Mouse (Mus musculus): ENCODE data around the gene Mtss1l. TPM values are rescaled to one million over a fixed set of nuclear protein-coding genes. Genes with fewer than 3 reads are reported as not detected.
"Not testable (repeated sequence)": the region's sequence is repeated elsewhere in the genome, so short reads cannot be mapped to it uniquely, and the experiment has no call there.

Gene Mtss1l
- polyA plus RNA-seq, 1 experiment from 2014 or later: 39.9 TPM

- no peak for TF ChIP-seq CTCF (IDR thresholded peaks at IDR 0.05; ENCODE audit: low read depth)
- no peak overlapping the region for H3K27ac ChIP-seq (ENCODE audit: low read depth)
- no peak overlapping the region for H3K4me3 ChIP-seq (ENCODE audit: low read depth, low read length)
- H3K9me3 ChIP-seq (ENCODE audit: low read depth, low read length): no peaks in the 10 kb centered on the region
- no peak overlapping the region for H3K4me2 ChIP-seq
- ATAC-seq (ENCODE audit: insufficient read depth) (no peak), DNase-seq (peak; percentile 39)
- no peak overlapping the region for H3K9ac ChIP-seq
- 65% methylated on average over 3 of the region's 3 CpGs for WGBS
- no peaks in the 10 kb centered on the region for H3K4me1 ChIP-seq (ENCODE audit: insufficient read depth)
- H3K27me3 ChIP-seq (ENCODE audit: insufficient read depth, low read length): no peaks in the 10 kb centered on the region
- H3K36me3 ChIP-seq (ENCODE audit: insufficient read depth): no peaks in the 10 kb centered on the region
Observed at GRCm38 (mm10) chr8:110775721-110776120, 54.4 kb downstream of the Mtss1l start.

GRCm38 (mm10) chr8:110776335-110776734 lies 55.1 kb downstream of the Mtss1l start:
- no peak for ATAC-seq (ENCODE audit: insufficient read depth)
- Histone ChIP-seq H3K27ac (ENCODE audit: low read depth) (no peak overlapping the region), H3K9ac (no peak overlapping the region), H3K4me1 (ENCODE audit: insufficient read depth) (no peaks in the 10 kb centered on the region), H3K9me3 (ENCODE audit: low read depth, low read length) (no peaks in the 10 kb centered on the region), H3K4me2 (no peak overlapping the region), H3K4me3 (ENCODE audit: low read depth, low read length) (no peak overlapping the region), H3K36me3 (ENCODE audit: insufficient read depth) (no peaks in the 10 kb centered on the region), H3K27me3 (ENCODE audit: insufficient read depth, low read length) (no peaks in the 10 kb centered on the region)
- WGBS: 96% methylated on average over 3 of the region's 3 CpGs
- peak; percentile 24 for TF ChIP-seq CTCF (IDR thresholded peaks at IDR 0.05; ENCODE audit: low read depth)
- no peak for DNase-seq

- TF ChIP-seq CTCF (IDR thresholded peaks at IDR 0.05; ENCODE audit: low read depth): no peak
- Histone ChIP-seq H3K4me2 (no peak overlapping the region), H3K27me3 (ENCODE audit: insufficient read depth, low read length) (no peaks in the 10 kb centered on the region), H3K36me3 (ENCODE audit: insufficient read depth) (no peaks in the 10 kb centered on the region), H3K27ac (ENCODE audit: low read depth) (no peak overlapping the region), H3K9ac (no peak overlapping the region), H3K4me3 (ENCODE audit: low read depth, low read length) (no peak overlapping the region), H3K4me1 (ENCODE audit: insufficient read depth) (no peaks in the 10 kb centered on the region), H3K9me3 (ENCODE audit: low read depth, low read length) (no peaks in the 10 kb centered on the region)
- WGBS: 69% methylated on average over 13 of the region's 13 CpGs
- no peak for ATAC-seq (ENCODE audit: insufficient read depth)
- DNase-seq: peak; percentile 49
Observed at GRCm38 (mm10) chr8:110779924-110780718, 58.8 kb downstream of the Mtss1l start.

GRCm38 (mm10) chr8:110785366-110785765 lies 64.1 kb downstream of the Mtss1l start:
- ATAC-seq (ENCODE audit: insufficient read depth) (no peak), DNase-seq (no peak)
- no peak overlapping the region for H3K27ac ChIP-seq (ENCODE audit: low read depth)
- H3K36me3 ChIP-seq (ENCODE audit: insufficient read depth): no peaks in the 10 kb centered on the region
- H3K27me3 ChIP-seq (ENCODE audit: insufficient read depth, low read length): no peaks in the 10 kb centered on the region
- no peak for TF ChIP-seq CTCF (IDR thresholded peaks at IDR 0.05; ENCODE audit: low read depth)
- H3K4me1 ChIP-seq (ENCODE audit: insufficient read depth): no peaks in the 10 kb centered on the region; the same call in 1 of the 2 replicates
- H3K9me3 ChIP-seq (ENCODE audit: low read depth, low read length): no peaks in the 10 kb centered on the region
- no peak overlapping the region for H3K4me2 ChIP-seq
- H3K9ac ChIP-seq: no peak overlapping the region
- H3K4me3 ChIP-seq (ENCODE audit: low read depth, low read length): no peak overlapping the region
- 67% methylated on average over 2 of the region's 2 CpGs for WGBS

GRCm38 (mm10) chr8:110786501-110786900 lies 65.2 kb downstream of the Mtss1l start:
- not testable (repeated sequence) for H3K9me3 ChIP-seq (ENCODE audit: low read depth, low read length); H3K27me3 ChIP-seq (ENCODE audit: insufficient read depth, low read length); DNase-seq; H3K36me3 ChIP-seq (ENCODE audit: insufficient read depth); H3K27ac ChIP-seq (ENCODE audit: low read depth); ATAC-seq (ENCODE audit: insufficient read depth); H3K4me1 ChIP-seq (ENCODE audit: insufficient read depth); H3K4me2 ChIP-seq; H3K4me3 ChIP-seq (ENCODE audit: low read depth, low read length); H3K9ac ChIP-seq
- 74% methylated on average over 7 of the region's 7 CpGs for WGBS

GRCm38 (mm10) chr8:110786934-110787333 lies 65.7 kb downstream of the Mtss1l start:
- WGBS: 69% methylated on average over 8 of the region's 8 CpGs
- Histone ChIP-seq H3K4me3 (ENCODE audit: low read depth, low read length) (no peak overlapping the region), H3K36me3 (ENCODE audit: insufficient read depth) (no peaks in the 10 kb centered on the region), H3K4me2 (no peak overlapping the region), H3K9me3 (ENCODE audit: low read depth, low read length) (no peaks in the 10 kb centered on the region), H3K27me3 (ENCODE audit: insufficient read depth, low read length) (no peaks in the 10 kb centered on the region), H3K4me1 (ENCODE audit: insufficient read depth) (no peaks in the 10 kb centered on the region; the same call in none of the 2 replicates), H3K27ac (ENCODE audit: low read depth) (no peak overlapping the region), H3K9ac (no peak overlapping the region)
- TF ChIP-seq CTCF (IDR thresholded peaks at IDR 0.05; ENCODE audit: low read depth): no peak
- ATAC-seq (ENCODE audit: insufficient read depth) (no peak), DNase-seq (no peak)

GRCm38 (mm10) chr8:110787411-110787954 lies 66.2 kb downstream of the Mtss1l start:
- no peak overlapping the region for H3K4me2 ChIP-seq
- no peaks in the 10 kb centered on the region for H3K9me3 ChIP-seq (ENCODE audit: low read depth, low read length)
- no peak overlapping the region for H3K9ac ChIP-seq
- no peaks in the 10 kb centered on the region for H3K36me3 ChIP-seq (ENCODE audit: insufficient read depth)
- ATAC-seq (ENCODE audit: insufficient read depth): no peak
- H3K4me1 ChIP-seq (ENCODE audit: insufficient read depth): no peaks in the 10 kb centered on the region; the same call in none of the 2 replicates
- 75% methylated on average over 9 of the region's 9 CpGs for WGBS
- no peak for TF ChIP-seq CTCF (IDR thresholded peaks at IDR 0.05; ENCODE audit: low read depth)
- H3K27ac ChIP-seq (ENCODE audit: low read depth): no peak overlapping the region
- no peak for DNase-seq
- no peaks in the 10 kb centered on the region for H3K27me3 ChIP-seq (ENCODE audit: insufficient read depth, low read length)
- H3K4me3 ChIP-seq (ENCODE audit: low read depth, low read length): no peak overlapping the region

All from lung, embryonic 14.5 days (tissue).